Mouse (Mus musculus) spleen, adult 2 months (tissue): ENCODE data around the gene Glis3. TPM values are rescaled to one million over a fixed set of nuclear protein-coding genes. Genes with fewer than 3 reads are reported as not detected.

ENCODE experiments used
- DNase-seq, 2 experiments: peaks; one replicate each; pipeline versions ENCODE4 v3.0.0 to v3.0.0-alpha.2; 2012 to 2021; ENCODE audit warnings: low spot score in 2 of 2, low read depth in 1 of 2
- H3K27ac ChIP-seq: fragments of 200-500 bp; 2 replicates; pipeline ENCODE4 v1.5.1; 2012; ENCODE audit warnings: low read length, inconsistent platforms; ENCODE audit not compliant: insufficient read depth
- H3K27me3 ChIP-seq: fragments of 200-500 bp; 2 replicates; pipeline ENCODE4 v1.6.1; 2012; ENCODE audit warnings: mild to moderate bottlenecking, moderate library complexity, low read length, inconsistent platforms; ENCODE audit not compliant: control insufficient read depth, insufficient read depth
- H3K36me3 ChIP-seq: fragments of 200-500 bp; 2 replicates; pipeline ENCODE4 v1.6.1; 2012; ENCODE audit warnings: mild to moderate bottlenecking, low read length, inconsistent platforms; ENCODE audit not compliant: control insufficient read depth, insufficient read depth
- H3K4me1 ChIP-seq: fragments of 200-500 bp; 2 replicates; pipeline ENCODE4 v1.6.1; 2011; ENCODE audit warnings: inconsistent platforms; ENCODE audit not compliant: control insufficient read depth, insufficient read depth, insufficient read length
- H3K4me3 ChIP-seq: fragments of 200-500 bp; 2 replicates; pipeline ENCODE4 v1.5.1; 2011; ENCODE audit warnings: mild to moderate bottlenecking, inconsistent platforms; ENCODE audit not compliant: insufficient read depth, insufficient read length; ENCODE audit errors: extremely low read depth
- CTCF ChIP-seq: fragments of 200-500 bp; IDR thresholded peaks from 2 replicates; pipeline ENCODE4 v1.5.1; 2011; ENCODE audit warnings: mild to moderate bottlenecking, inconsistent platforms; ENCODE audit not compliant: insufficient read depth, insufficient read length, insufficient replicate concordance; ENCODE audit errors: extremely low read depth
- POLR2A ChIP-seq: fragments of 200-500 bp; IDR thresholded peaks from 2 replicates; pipeline ENCODE4 v1.6.1; 2011; ENCODE audit warnings: low read depth, low read length, inconsistent platforms
- WGBS: fragments of 180-500 bp; shearing (Covaris S2); methylation state at CpG from one replicate; pipeline ENCODE4 v1.1.7; 2018; 5-methylcytosine and 5-hydroxymethylcytosine counted together
- polyA plus RNA-seq: library from polyadenylated mRNA; depleted of rRNA; stranded (reverse); fragments of >200 nt; gene quantifications from 2 replicates; pipeline ENCODE4 v1.2.3, GENCODE M21; 2012

The Glis3 gene
- polyA plus RNA-seq, 1 experiment = 1.7 TPM

DNA sequence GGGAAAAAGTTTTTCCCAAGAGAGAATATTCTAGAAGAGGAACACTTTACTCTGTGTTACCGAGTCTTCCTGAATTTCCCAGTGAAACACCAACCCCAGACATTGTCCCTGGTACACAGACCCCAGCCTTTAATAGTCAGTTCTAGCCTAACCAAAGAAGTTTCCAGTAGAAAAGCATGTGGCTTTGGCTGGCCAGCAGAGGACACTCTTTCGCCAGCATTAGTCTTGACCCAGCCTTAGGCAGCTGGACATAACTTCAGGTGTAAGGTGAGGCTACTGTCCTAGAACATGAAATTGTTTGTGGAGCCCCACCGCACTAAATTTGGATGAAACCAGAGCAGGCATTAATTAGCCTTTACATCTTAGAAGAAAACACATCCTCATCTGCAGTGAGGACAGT, 17.8 kb upstream of the Glis3 start:
- 66% methylated on average over 3 of the region's 3 CpGs for WGBS
- DNase-seq = no peak
- Histone ChIP-seq H3K4me1 (no peaks in the 10 kb centered on the region), H3K4me3 (no peak overlapping the region), H3K27me3 (no peaks in the 10 kb centered on the region), H3K36me3 (no peaks in the 10 kb centered on the region), H3K27ac (no peak overlapping the region)
- TF ChIP-seq CTCF = no peak
- TF ChIP-seq POLR2A = no peak

DNA sequence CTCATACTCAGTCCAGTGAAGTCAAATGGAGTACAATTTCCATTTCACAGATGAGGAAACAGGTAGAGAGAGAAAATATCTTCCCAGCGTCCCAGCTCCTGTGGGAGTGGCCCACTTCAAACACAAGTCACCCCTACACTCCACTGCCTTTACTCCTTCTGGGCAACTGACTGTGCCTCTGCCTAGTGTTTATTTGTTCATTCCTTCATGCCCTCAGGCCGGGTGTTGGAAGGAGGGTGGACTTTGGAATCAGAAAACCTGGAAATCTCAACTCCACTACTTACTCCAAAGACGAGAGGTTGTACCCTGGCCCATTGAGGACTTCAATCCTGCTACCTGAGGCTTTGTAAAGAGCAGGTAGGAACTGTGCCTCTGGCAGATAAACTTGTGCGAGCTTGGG, 6.5 kb upstream of the Glis3 start:
- Histone ChIP-seq H3K4me3 (no peak overlapping the region), H3K36me3 (no peaks in the 10 kb centered on the region), H3K27me3 (no peaks in the 10 kb centered on the region), H3K4me1 (no peaks in the 10 kb centered on the region), H3K27ac (no peak overlapping the region)
- 83% methylated on average over 4 of the region's 4 CpGs for WGBS
- TF ChIP-seq POLR2A (no peak), CTCF (no peak)
- no peak for DNase-seq

DNA sequence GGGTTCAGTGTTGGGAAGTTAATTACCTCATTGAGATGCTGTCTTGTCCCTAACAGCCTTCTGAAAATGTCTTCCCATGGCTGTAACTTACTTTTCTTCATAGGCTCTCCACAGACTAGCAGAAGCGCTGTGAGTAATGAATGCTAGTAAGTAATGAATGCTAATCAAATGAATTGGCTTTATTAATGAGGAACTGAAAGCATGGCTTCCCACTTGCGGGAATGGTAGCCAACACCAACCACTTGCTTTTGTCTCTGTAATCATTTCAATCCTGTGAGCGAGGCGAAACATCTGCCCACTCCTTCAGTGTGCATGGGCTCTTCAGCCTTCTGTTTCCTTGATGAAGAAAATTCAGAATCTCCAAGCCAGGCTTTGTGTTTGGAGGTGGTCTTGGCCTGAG, 5.6 kb upstream of the Glis3 start:
- no peak for DNase-seq
- Histone ChIP-seq H3K4me1 (no peaks in the 10 kb centered on the region), H3K27ac (no peak overlapping the region), H3K36me3 (no peaks in the 10 kb centered on the region), H3K27me3 (0 out of 2 replicates have a peak, but pooled peaks cover under 1% of the 10 kb centered on the region), H3K4me3 (no peak overlapping the region)
- 88% methylated on average over 4 of the region's 4 CpGs for WGBS
- no peak for TF ChIP-seq POLR2A
- TF ChIP-seq CTCF = no peak

DNA sequence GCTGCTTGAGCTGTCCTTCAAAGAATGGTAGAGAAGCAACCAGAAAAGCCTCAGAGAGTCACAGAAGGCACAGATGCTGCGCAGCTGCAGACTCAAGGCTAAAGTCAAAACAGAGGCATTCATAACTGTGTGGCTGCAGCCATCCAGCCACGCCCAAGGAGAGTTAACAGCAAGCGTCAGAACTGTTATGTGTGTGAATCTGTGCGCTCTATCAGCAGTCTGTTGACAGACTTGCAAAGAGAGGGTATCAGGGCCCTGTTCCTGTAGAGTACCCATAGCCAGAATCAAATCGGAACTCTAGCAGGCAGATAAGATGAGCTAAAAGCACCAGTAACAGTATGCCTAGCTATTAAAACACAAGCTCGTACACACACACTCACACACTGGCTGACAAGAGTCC, 4.5 kb upstream of the Glis3 start:
- Histone ChIP-seq H3K27me3 (peaks cover 9% of the 10 kb centered on the region), H3K4me3 (no peak overlapping the region), H3K4me1 (peaks cover 7% of the 10 kb centered on the region), H3K27ac (no peak overlapping the region), H3K36me3 (no peaks in the 10 kb centered on the region)
- no peak for DNase-seq
- 88% methylated on average over 6 of the region's 6 CpGs for WGBS
- TF ChIP-seq POLR2A (no peak), CTCF (no peak)

DNA sequence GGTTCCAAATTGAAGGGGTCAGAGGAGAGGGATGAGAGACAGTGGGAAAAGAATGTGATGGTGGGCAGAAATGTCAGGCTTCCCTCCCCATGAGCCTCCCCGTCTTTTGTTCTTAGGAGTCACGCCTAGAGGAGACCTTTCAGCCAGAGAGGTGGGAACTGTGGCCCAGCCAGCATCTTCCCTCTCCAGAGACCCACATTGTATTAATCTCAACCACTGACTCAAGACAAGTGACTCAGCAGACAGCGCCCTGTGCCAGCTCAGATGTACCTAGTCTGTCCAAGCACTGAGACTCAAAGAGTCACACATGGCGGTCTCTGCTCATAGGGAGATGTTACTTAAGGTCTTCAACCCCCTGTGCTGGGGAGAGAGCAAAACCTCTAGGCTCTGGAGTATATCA, 3.5 kb upstream of the Glis3 start:
- Histone ChIP-seq H3K27ac (no peak overlapping the region), H3K4me3 (no peak overlapping the region), H3K27me3 (peaks cover 11% of the 10 kb centered on the region), H3K36me3 (no peaks in the 10 kb centered on the region), H3K4me1 (peaks cover 7% of the 10 kb centered on the region)
- DNase-seq = no peak
- WGBS = 90% methylated on average over 4 of the region's 4 CpGs
- TF ChIP-seq POLR2A (no peak), CTCF (no peak)

DNA sequence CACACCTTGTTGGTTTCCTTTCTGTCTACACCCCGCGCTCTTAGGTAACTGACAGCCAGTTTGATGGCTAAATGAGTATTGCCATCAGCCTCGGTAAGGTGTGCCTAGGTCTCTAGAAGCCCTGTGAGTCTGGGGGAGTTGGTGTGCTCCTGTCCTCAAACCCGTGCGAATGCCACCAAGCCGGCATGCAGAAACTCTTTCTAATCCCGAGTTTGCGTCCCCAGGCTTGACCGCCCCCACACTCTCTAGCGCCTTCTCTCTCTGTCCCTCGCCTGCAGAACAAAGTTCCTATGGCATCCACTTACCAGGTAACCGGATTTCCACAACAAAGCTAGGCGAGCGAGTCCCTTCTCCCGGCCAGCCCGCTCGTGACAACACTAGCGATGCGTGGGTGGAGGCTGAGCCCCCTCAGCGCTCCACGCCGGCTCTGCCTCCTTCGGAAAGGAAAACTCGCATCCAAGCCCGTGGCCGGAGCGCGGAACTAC, 544 bp downstream of the Glis3 start:
- peaks cover 7% of the 10 kb centered on the region for H3K4me1 ChIP-seq
- DNase-seq = no peak
- H3K27ac ChIP-seq = peak overlapping the region; percentile 27; the same call in 1 of the 2 replicates
- peak overlapping the region; percentile 59 for H3K4me3 ChIP-seq
- H3K27me3 ChIP-seq = peaks cover 15% of the 10 kb centered on the region
- TF ChIP-seq CTCF (no peak), POLR2A (no peak)
- no peaks in the 10 kb centered on the region for H3K36me3 ChIP-seq
- WGBS = 1% methylated on average over 28 of the region's 28 CpGs

DNA sequence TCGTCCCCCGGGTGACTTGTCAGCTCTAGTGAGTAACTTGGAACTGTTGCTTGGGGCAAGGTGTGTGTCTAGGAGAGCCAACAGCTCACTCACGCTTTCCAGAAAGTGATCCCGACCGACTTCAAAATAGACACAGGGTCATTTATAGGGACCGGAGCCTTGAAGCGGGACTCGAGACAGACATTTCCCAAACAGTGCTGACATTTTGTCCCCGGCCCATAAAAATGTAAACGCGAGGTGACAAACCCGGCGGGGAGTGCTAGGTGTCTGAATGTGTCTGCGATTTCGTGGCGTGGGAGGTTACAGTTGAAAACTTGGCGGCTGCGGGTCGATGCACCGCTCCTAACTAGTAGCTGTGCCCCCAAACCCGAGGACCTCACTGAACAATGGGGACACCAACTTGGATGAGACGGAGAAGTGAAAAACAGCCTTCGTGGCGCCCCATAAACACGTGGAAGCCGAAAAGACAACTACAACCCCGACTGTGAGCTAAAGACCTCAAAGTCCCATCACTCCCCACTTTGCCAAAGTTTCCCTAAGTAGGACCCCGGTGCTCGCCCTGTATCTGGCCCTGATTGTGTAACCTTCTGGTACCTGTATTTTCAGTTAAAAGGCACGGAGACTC, 1.1 kb downstream of the Glis3 start:
- TF ChIP-seq CTCF = no peak
- no peak for TF ChIP-seq POLR2A
- Histone ChIP-seq H3K36me3 (no peaks in the 10 kb centered on the region), H3K27ac (no peak overlapping the region), H3K4me1 (peaks cover 7% of the 10 kb centered on the region), H3K27me3 (peaks cover 15% of the 10 kb centered on the region), H3K4me3 (peak overlapping the region; percentile 59)
- WGBS = 1% methylated on average over 30 of the region's 30 CpGs
- DNase-seq = no peak
